20 mouse cellular contexts compared by ENCODE assay signal in genomic region chr7:38075487-38075886, GRCm38 (mm10). TPM values are rescaled to one million over a fixed set of nuclear protein-coding genes. Genes with fewer than 3 reads are reported as not detected.
DNase-seq lines count a peak whose midpoint lies in the region; ATAC-seq lines count a peak whose summit lies in the region.
"Had no signal": no experiment of that assay in that cellular context is flagged by ENCODE, and none has a peak within 500 bp of the region (broad histone marks: within the 10 kb centered on the region; RNA-seq: fewer than 3 reads in every experiment).

No protein-coding gene starts in this region.

- no peak overlapping the region for H3K9ac ChIP-seq in hindbrain, embryonic 16.5 days (ENCODE audit: low read depth, low read length)
- H3K9ac ChIP-seq: limb, embryonic 12.5 days; liver, postnatal 0 days; stomach, embryonic 15.5 days had no signal

- no peak overlapping the region for H3K27ac ChIP-seq in hindbrain, embryonic 10.5 days
- H3K27ac ChIP-seq in hindbrain, embryonic 16.5 days (ENCODE audit: low read depth, low read length), result no peak overlapping the region
- H3K27ac ChIP-seq: heart, embryonic 10.5 days; layer of hippocampus, adult 2 months; limb, embryonic 12.5 days; macrophage; stomach, embryonic 15.5 days had no signal

- H3K4me1 ChIP-seq in hindbrain, embryonic 10.5 days (replicated peaks), result peaks cover 24% of the 10 kb centered on the region
- H3K4me1 ChIP-seq in hindbrain, embryonic 16.5 days (ENCODE audit: control insufficient read depth, insufficient read depth, low read depth, low read length), result peaks cover 7% of the 10 kb centered on the region

- H3K27me3 ChIP-seq in hindbrain, embryonic 10.5 days (ENCODE audit: insufficient read depth, poor library complexity, severe bottlenecking), result 0 out of 2 replicates have a peak, but pooled peaks cover 6% of the 10 kb centered on the region
- H3K27me3 ChIP-seq in hindbrain, embryonic 16.5 days (replicated peaks; ENCODE audit: control insufficient read depth, insufficient read depth, low read length), result no peaks in the 10 kb centered on the region

- no peak overlapping the region for H3K4me3 ChIP-seq in hindbrain, embryonic 10.5 days
- H3K4me3 ChIP-seq in hindbrain, embryonic 16.5 days (ENCODE audit: low read length), result no peak overlapping the region
- H3K4me3 ChIP-seq: layer of hippocampus, adult 2 months; stomach, embryonic 15.5 days had no signal

- no peak for ATAC-seq in hindbrain, embryonic 16.5 days
- ATAC-seq: CD4-positive, CD25-positive, alpha-beta regulatory T cell, adult 4 months; liver, postnatal 0 days; lung, postnatal 0 days had no signal

- H3K4me2 ChIP-seq in hindbrain, embryonic 16.5 days (ENCODE audit: low read length), result no peak overlapping the region
- H3K4me2 ChIP-seq: liver, embryonic 11.5 days had no signal

- no peaks in the 10 kb centered on the region for H3K36me3 ChIP-seq in hindbrain, embryonic 10.5 days
- H3K36me3 ChIP-seq in hindbrain, embryonic 16.5 days (ENCODE audit: control insufficient read depth, insufficient read depth, low read length), result no peaks in the 10 kb centered on the region
- H3K36me3 ChIP-seq: heart, embryonic 10.5 days; limb, embryonic 12.5 days; stomach, embryonic 15.5 days had no signal

- WGBS in hindbrain, embryonic 10.5 days, result 52% methylated on average over 6 of the region's 6 CpGs
- WGBS in hindbrain, embryonic 16.5 days, result 52% methylated on average over 6 of the region's 6 CpGs

- H3K9me3 ChIP-seq in hindbrain, embryonic 10.5 days, result no peaks in the 10 kb centered on the region
- no peaks in the 10 kb centered on the region for H3K9me3 ChIP-seq in hindbrain, embryonic 16.5 days (ENCODE audit: control insufficient read depth, low read length)
- H3K9me3 ChIP-seq: heart, embryonic 10.5 days; limb, embryonic 12.5 days; stomach, embryonic 15.5 days had no signal

- DNase-seq in hindbrain, embryonic 10.5 days (ENCODE audit: low spot score), result peak; percentile 38
- peak; percentile 39 for DNase-seq in retina, postnatal 1 day
- no peak for DNase-seq in retina, embryonic 14.5 days (ENCODE audit: low spot score)
- DNase-seq in ZHBTc4 (ENCODE audit: low read depth, low spot score), result peak; percentile 97
- peak; percentile 36 for DNase-seq in testis, postnatal 14 days (ENCODE audit: low spot score)
- no peak for DNase-seq in thymus, postnatal 10 days (ENCODE audit: low spot score in 2 of 2)
- no peak for DNase-seq in heart, postnatal 25 days (ENCODE audit: low spot score)
- DNase-seq: adrenal gland, postnatal 36 days; cerebellum, adult 9-10 months; kidney, adult 8-10 months; liver, postnatal 0 days had no signal

- intact Hi-C loops in heart, postnatal 25 days (cut with DNase I), result loop anchor here (5.0 kb wide), 1 partner anchor 37 kb away; no protein-coding TSS in a partner anchor

RNA-seq across cellular contexts. Expression of gene Ccne1, which starts 31.8 kb away (rescaled TPM):
- polyA plus RNA-seq in hindbrain, embryonic 10.5 days (2016; fragmentation: Nextera tagmentation; extraction: Ambion mirVana), result 66.1 and 92.1 TPM in 2 replicates
- 20.2 and 20.8 TPM in 2 replicates for polyA plus RNA-seq in hindbrain, embryonic 16.5 days (2015; fragmentation: Nextera tagmentation; extraction: Ambion mirVana)
- total RNA-seq in heart, postnatal 25 days (2021), result 1 to 10 TPM; 1.2 to 1.3 TPM

RNA-seq across cellular contexts. Expression of gene Uri1, which starts 52.1 kb away (rescaled TPM):
- polyA plus RNA-seq in hindbrain, embryonic 10.5 days (2016; fragmentation: Nextera tagmentation; extraction: Ambion mirVana), result 33.4 and 40.1 TPM in 2 replicates
- polyA plus RNA-seq in hindbrain, embryonic 16.5 days (2015; fragmentation: Nextera tagmentation; extraction: Ambion mirVana), result 31.5 and 35.3 TPM in 2 replicates
- total RNA-seq in heart, postnatal 25 days (2021), result 10 to 100 TPM; 15.4 to 17.4 TPM

Comparison
In these comparisons a context has a peak if more than half of its experiments do, and no peak if none do; other contexts are left out.
1. DNase-seq: peak in hindbrain, embryonic 10.5 days (single experiment), retina, postnatal 1 day (single experiment), ZHBTc4 (single experiment) and testis, postnatal 14 days (single experiment); none in retina, embryonic 14.5 days (single experiment), thymus, postnatal 10 days (0 of 2) and heart, postnatal 25 days (single experiment).